Mouse (Mus musculus) left cerebral cortex, adult 2 months (tissue): ENCODE measurements around the gene Bmp7. TPM values are rescaled to one million over a fixed set of nuclear protein-coding genes. Genes with fewer than 3 reads are reported as not detected.

Experiments
- DNase-seq, 2 experiments: peaks; one replicate each; pipeline ENCODE4 v3.0.0; 2021 to 2022; ENCODE audit warnings: low spot score in 2 of 2, mixed read lengths in 1 of 2; ENCODE audit errors: extremely low spot score in 1 of 2
- H3K27ac ChIP-seq: fragments of 200-600 bp; 2 replicates; pipeline ENCODE4 v1.8.1; 2022
- H3K4me3 ChIP-seq: fragments of 200-600 bp; 2 replicates; pipeline ENCODE4 v1.8.1; 2022
- CTCF ChIP-seq: fragments of 200-600 bp; IDR thresholded peaks from 2 replicates; pipeline ENCODE4 v1.8.1; 2022; ENCODE audit warnings: antibody characterized with exemption, mild to moderate bottlenecking, moderate library complexity
- intact Hi-C: fragments of 180-260 bp; cut with DNase I; formaldehyde crosslinking; loops from one replicate; pipeline ENCODE4 v1.15.1; 2025
- long read RNA-seq, 2 experiments: library from polyadenylated mRNA; stranded (forward); transcript quantifications; one replicate each; pipeline ENCODE4 v2.0.0; 2021; ENCODE audit warnings: borderline mapping rate in 2 of 2
- total RNA-seq, 2 experiments: library from RNA; stranded (reverse); gene quantifications; 2 replicates each; pipeline ENCODE4 v1.2.3; 2021

Bmp7 gene
- total RNA-seq, result 10 to 100 TPM in 1 of 2 experiments, 1 to 10 TPM in 1; 9.6 to 13.9 TPM
- long read RNA-seq, experiment 1, transcript Bmp7-201 (7 exons, 3,670 nt), result major isoform, 19 of 21 reads
- long read RNA-seq, experiment 1, partial matches to known transcripts, result 0 of 21 reads
- long read RNA-seq, experiment 1, other reads (novel, unspliced or antisense), result 2 of 21 reads
- long read RNA-seq, experiment 2, transcript Bmp7-201 (7 exons, 3,670 nt), result major isoform, 17 of 19 reads
- long read RNA-seq, experiment 2, partial matches to known transcripts, result 0 of 19 reads
- long read RNA-seq, experiment 2, other reads (novel, unspliced or antisense), result 2 of 19 reads

GRCm38 (mm10) chr2:172940003-172940798, at the start of gene Bmp7:
Bmp7 (minus strand) TSS chr2:172940321.
- DNase-seq, result peak; percentile 31 to 35
- H3K27ac ChIP-seq, result no peak within 1 kb of the TSS; the same call in 1 of the 2 replicates
- intact Hi-C loops, result loop anchor here (5.0 kb wide), 1 partner anchor 108 kb away; no protein-coding TSS in a partner anchor
- peak within 1 kb of the TSS; percentile 54 for H3K4me3 ChIP-seq
- TF ChIP-seq CTCF, result no peak

GRCm38 (mm10) chr2:172982776-172983561, 42.8 kb upstream of the Bmp7 start:
- DNase-seq, result no peak
- peak; percentile 50 for TF ChIP-seq CTCF
- no peak overlapping the region for H3K27ac ChIP-seq
- intact Hi-C loops, result no loop called here
- H3K4me3 ChIP-seq, result no peak overlapping the region

DNA sequence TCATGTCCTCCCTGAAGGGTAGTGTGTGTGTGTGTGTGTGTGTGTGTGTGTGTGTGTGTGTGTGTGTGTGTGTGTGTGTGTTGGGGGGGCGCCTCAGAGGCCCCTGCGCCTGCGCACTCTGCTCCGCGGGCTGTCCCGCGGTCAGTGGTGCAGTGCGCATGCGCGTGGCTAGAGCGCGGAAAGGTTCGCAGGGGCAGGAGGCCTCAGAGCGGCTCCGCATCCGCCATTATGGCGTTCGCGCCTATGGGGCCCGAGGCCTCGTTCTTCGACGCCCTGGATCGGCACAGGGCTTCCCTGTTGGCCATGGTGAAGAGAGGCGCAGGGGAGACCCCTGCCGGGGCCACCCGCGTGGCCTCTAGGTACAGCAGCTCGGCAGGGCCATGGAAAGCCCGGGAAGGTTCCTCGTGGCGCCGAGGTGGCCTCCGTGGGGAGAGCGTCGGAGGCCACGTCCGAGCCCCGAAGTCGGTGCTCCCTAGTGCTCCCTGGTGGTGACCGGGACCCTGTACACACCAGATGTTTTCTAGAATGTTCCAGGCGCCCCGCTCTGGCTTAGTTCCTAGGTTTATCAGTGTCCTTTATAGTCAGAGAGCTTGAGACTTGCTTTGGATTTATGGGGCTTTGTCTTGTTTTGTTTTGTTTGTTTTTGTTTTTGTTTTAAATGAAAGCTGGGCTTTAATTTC, 39.7 kb upstream of the Bmp7 start:
- intact Hi-C loops, result no loop called here
- TF ChIP-seq CTCF, result no peak; the same call in 1 of the 2 replicates
- no peak overlapping the region for H3K27ac ChIP-seq
- DNase-seq, result no peak
- H3K4me3 ChIP-seq, result no peak overlapping the region

GRCm38 (mm10) chr2:172978131-172978633, 38.1 kb upstream of the Bmp7 start:
- TF ChIP-seq CTCF, result no peak
- no peak for DNase-seq
- no peak overlapping the region for H3K27ac ChIP-seq
- H3K4me3 ChIP-seq, result no peak overlapping the region
- intact Hi-C loops, result no loop called here

DNA sequence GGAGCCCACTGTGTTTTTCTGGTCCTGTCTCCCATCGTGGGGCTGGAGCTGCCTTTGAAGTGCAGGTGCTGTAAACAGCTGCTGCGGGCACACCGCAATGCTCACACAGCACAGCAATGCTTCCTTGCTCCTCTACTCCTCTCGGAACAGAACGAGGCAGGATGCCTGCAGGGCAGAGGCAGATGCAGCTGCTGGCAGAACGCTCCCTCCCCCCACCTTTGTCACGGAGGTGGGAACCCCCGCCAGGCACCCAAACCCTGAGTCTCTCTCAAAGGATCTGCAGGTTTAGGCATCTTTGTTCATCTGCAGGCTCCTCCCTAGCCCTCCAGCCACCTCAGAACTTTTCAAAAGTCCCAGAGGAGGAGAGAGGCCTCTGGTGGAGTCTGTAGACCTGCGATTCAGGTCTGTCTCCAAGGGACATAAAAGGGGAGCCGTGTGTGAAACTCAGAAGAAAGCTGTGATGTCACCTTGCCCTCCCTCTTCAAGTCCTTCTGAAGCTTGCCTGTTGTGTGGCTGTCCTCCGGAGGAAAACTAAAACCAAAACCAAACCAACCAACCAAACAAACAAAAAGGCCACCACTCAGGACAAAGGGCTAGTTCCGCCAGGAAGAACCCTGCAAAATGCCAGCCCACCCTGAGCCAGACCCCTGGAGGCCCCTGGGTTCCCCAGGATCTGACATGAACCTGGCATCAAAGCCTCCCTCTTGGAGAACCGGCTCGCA, 37.4 kb upstream of the Bmp7 start, which contains the start of gene Spo11:
TSS of gene Spo11 (plus strand) at position 292 of the 722 bp plus-strand sequence.
- H3K4me3 ChIP-seq, result no peak within 1 kb of the TSS
- H3K27ac ChIP-seq, result no peak within 1 kb of the TSS
- TF ChIP-seq CTCF, result no peak
- DNase-seq, result peak in 1 of 2 experiments; percentile 17
- intact Hi-C loops, result no loop called here

- intact Hi-C loops, result no loop called here
- no peak for TF ChIP-seq CTCF
- no peak for DNase-seq
- no peak overlapping the region for H3K4me3 ChIP-seq
- no peak overlapping the region for H3K27ac ChIP-seq
Measured at GRCm38 (mm10) chr2:172976661-172977238, 36.6 kb upstream of the Bmp7 start.

GRCm38 (mm10) chr2:172975159-172975558, 35.0 kb upstream of the Bmp7 start:
- no peak for TF ChIP-seq CTCF
- DNase-seq, result no peak
- H3K27ac ChIP-seq, result no peak overlapping the region
- no peak overlapping the region for H3K4me3 ChIP-seq
- intact Hi-C loops, result no loop called here

DNA sequence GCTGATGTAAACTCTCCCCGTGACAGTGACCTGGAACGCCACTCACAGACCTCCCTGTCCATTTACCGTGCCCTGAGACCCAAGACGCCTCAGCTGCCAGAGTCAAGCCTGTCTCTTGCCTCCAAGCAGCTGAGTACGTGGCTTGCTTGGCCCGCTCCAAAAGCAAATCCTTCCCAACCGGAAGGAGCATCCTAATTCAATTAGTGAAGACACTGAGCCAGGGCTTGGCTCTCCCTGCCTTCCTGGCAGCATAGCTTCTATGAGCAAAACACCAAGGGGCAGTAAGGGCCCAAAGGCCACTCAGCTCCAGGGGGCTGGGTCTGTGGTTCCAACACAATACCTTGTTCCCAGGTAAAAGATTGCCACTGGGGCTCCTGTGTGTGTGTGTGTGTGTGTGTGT, 34.6 kb upstream of the Bmp7 start:
- no peak for TF ChIP-seq CTCF
- no peak for DNase-seq
- no peak overlapping the region for H3K4me3 ChIP-seq
- no peak overlapping the region for H3K27ac ChIP-seq
- intact Hi-C loops, result no loop called here

- no peak for DNase-seq
Measured at GRCm38 (mm10) chr2:172973806-172974565, 33.9 kb upstream of the Bmp7 start.

GRCm38 (mm10) chr2:172971865-172972264, 31.7 kb upstream of the Bmp7 start:
- DNase-seq, result no peak
- Histone ChIP-seq H3K27ac (no peak overlapping the region), H3K4me3 (no peak overlapping the region)
- intact Hi-C loops, result no loop called here
- TF ChIP-seq CTCF, result no peak

More at GRCm38 (mm10) chr2:172973806-172974565, 33.9 kb upstream of the Bmp7 start:
- TF ChIP-seq CTCF, result no peak
- no peak overlapping the region for H3K27ac ChIP-seq
- intact Hi-C loops, result no loop called here
- no peak overlapping the region for H3K4me3 ChIP-seq
